Mouse (Mus musculus): ENCODE data around the gene Inhbc.
"Not testable (repeated sequence)": the region's sequence is repeated elsewhere in the genome, so short reads cannot be mapped to it uniquely, and the experiment has no call there.

The Inhbc gene

GRCm38 (mm10) chr10:127325454-127326016 lies 44.7 kb downstream of the Inhbc start:
- DNase-seq: no peak

DNA sequence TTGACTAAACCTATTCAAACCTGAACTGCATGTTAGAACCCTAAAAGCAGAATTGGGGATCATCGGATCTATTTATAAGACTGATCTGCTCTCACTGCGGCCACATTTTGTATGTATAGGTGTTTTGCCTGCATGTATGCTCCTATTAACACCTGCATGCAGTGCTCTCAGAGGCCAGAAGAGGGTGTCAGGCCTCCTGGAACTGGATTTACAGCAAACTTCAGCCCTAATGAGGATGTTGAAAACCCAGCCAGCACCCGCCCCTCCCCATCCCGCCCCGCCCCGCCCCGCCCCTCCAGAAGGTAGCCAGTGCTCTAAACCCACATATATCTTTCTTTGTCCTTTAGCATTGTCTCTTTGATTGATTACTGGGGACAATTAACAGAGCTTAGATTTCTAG lies 45.7 kb downstream of the Inhbc start:
- DNase-seq: no peak

- no peak for DNase-seq
These were observed 46.9 kb downstream of the Inhbc start for GRCm38 (mm10) chr10:127323131-127323855.

- DNase-seq: no peak
These were observed 47.6 kb downstream of the Inhbc start for GRCm38 (mm10) chr10:127322669-127323068.

DNA sequence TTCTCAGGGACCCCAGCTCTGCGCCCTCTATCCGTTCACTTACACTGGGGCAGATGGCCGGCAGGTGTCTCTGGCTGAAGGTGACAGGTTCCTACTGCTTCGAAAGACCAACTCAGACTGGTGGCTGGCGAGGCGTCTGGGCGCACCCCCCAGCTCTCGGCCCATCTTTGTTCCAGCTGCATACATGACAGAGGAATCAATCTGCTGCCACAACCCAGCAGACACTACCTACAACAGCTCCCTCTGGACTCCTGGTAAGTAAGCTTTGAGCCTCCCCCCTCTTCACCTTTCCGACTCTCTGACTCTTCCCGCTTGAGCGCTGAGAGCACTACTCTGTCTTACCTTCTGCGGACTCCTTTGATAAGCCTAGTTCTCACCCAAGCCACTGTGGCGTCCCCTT lies 48.1 kb downstream of the Inhbc start:
- DNase-seq: no peak

GRCm38 (mm10) chr10:127321621-127322020 lies 48.6 kb downstream of the Inhbc start, which contains the start of gene Arhgap9:
TSS of gene Arhgap9 (plus strand) at chr10:127321964.
- no peak for DNase-seq

DNA sequence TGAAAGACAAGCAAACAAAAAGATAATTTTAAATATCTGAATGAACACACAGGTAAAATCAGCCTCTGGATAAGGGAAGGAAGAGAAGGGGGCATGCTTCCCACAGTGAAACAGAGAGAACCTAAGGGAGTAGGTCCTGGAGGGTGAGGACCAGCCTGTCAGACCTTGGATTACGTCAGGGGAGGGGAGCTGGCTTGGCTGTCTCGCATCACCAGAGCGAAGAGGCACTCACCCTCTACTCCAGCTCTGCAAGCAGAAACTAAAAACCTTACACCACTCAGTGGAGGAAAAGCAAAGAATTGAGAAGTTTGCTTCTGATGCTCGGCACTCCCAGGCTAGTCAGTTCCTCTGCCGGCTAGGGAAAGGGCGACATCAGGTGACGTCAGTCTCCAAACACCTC lies 50.3 kb downstream of the Inhbc start:
- DNase-seq: no peak

GRCm38 (mm10) chr10:127318009-127318408 lies 52.2 kb downstream of the Inhbc start:
- DNase-seq: no peak

GRCm38 (mm10) chr10:127317277-127317676 lies 53.0 kb downstream of the Inhbc start:
- DNase-seq: no peak

DNA sequence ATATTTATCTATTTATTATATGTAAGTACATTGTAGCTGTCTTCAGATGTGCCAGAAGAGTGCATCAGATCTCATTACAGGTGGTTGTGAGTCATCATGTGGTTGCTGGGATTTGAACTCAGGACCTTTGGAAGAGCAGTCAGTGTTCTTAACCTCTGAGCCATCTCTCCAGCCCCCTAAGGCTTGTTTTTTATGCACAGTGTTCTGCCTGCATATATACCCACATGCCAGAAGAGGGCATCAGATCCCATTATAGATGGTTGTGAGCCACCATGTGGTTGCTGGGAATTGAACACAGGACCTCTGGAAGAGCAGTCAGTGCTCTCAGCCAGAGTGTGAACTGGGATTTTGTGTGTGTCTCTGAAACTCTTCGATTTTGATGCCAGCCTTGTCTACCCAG lies 55.3 kb downstream of the Inhbc start:
- not testable (repeated sequence) for DNase-seq

DNA sequence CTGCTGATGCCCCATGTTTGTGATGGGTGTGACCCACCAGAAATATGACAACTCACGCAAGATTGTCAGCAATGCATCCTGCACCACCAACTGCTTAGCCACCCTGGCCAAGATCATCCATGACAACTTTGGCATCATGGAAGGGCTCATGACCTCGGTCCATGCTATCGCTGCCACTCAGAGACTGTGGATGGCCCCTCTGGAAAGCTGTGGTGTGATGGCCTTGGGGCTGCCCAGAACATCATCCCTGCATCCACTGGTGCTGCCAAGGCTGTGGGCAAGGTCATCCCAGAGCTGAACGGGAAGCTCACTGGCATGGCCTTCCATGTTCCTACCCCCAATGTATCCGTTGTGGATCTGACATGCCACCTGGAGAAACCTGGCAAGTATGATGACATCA lies 56.7 kb downstream of the Inhbc start:
- DNase-seq: not testable (repeated sequence)

DNA sequence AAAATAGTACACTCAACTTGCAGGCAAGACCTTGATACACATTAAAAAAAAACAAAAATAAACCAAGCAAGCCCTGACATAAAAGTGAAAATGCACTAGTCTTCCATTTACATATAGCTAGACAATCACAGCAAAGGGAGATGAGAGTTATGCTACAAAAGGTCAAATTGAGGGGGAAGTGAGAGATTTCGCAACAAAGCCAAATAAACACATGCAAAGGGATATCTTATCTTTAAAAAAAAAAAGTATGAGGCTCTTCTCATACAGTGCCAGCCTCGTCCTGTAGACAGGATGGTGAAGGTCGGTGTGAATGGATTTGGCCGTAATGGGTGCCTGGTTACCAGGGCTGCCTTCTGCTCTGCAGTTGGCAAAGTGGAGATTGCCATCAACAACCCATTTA lies 57.4 kb downstream of the Inhbc start:
- no peak for DNase-seq

DNA sequence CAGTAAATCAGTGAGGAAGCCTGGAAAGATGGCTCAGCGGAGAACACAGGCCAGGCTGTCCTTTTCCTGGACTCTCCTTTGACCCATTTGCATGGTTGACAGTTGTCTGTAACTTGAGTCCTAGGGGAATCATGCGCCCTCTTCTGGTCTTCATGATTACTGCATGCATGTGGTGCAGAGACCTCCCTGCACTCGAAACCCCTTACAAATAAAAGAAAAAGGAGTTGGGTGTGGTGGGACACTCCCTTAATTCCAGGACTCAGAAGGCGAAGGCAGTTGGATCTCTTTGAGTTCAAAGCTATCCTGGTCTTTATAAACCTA lies 57.9 kb downstream of the Inhbc start:
- peak; percentile 84 for DNase-seq

GRCm38 (mm10) chr10:127311476-127312355 lies 58.5 kb downstream of the Inhbc start, which contains the start of gene Mars:
TSS of gene Mars (minus strand) at chr10:127311786.
- peak; percentile 91 for DNase-seq

GRCm38 (mm10) chr10:127310523-127311475 lies 59.4 kb downstream of the Inhbc start:
- DNase-seq: no peak

GRCm38 (mm10) chr10:127309167-127309566 lies 61.1 kb downstream of the Inhbc start:
- DNase-seq: not testable (repeated sequence)
